Mouse (Mus musculus): ENCODE results near the gene Plce1. TPM values are rescaled to one million over a fixed set of nuclear protein-coding genes. Genes with fewer than 3 reads are reported as not detected.

Plce1 gene
- total and polyA plus RNA-seq, 2 experiments from 2014 or later = 3.0 to 19.5 TPM

GRCm38 (mm10) chr19:38507251-38507965, 26.5 kb downstream of the Plce1 start:
- peak; percentile 48 for DNase-seq (ENCODE audit: low spot score)
- no peak overlapping the region for H3K4me2 ChIP-seq (ENCODE audit: low read depth, low read length, poor library complexity, severe bottlenecking)
- H3K4me1 ChIP-seq (ENCODE audit: insufficient read depth, low read length) = no peaks in the 10 kb centered on the region
- no peaks in the 10 kb centered on the region for H3K27me3 ChIP-seq (ENCODE audit: insufficient read depth, low read length)
- ATAC-seq (ENCODE audit: low FRiP score) = peak; percentile 44; the same call in 1 of the 2 replicates
- no peak for TF ChIP-seq CTCF (IDR thresholded peaks at IDR 0.05)
- H3K36me3 ChIP-seq (ENCODE audit: insufficient read depth, low read length) = no peaks in the 10 kb centered on the region
- H3K4me3 ChIP-seq (ENCODE audit: low read depth, low read length) = no peak overlapping the region
- H3K27ac ChIP-seq (ENCODE audit: low read depth, low read length) = no peak overlapping the region
- 65% methylated on average over 12 of the region's 12 CpGs for WGBS
- no peaks in the 10 kb centered on the region for H3K9me3 ChIP-seq (ENCODE audit: low read length)
- no peak overlapping the region for H3K9ac ChIP-seq (replicated peaks; ENCODE audit: low read length, poor library complexity, severe bottlenecking)

DNA sequence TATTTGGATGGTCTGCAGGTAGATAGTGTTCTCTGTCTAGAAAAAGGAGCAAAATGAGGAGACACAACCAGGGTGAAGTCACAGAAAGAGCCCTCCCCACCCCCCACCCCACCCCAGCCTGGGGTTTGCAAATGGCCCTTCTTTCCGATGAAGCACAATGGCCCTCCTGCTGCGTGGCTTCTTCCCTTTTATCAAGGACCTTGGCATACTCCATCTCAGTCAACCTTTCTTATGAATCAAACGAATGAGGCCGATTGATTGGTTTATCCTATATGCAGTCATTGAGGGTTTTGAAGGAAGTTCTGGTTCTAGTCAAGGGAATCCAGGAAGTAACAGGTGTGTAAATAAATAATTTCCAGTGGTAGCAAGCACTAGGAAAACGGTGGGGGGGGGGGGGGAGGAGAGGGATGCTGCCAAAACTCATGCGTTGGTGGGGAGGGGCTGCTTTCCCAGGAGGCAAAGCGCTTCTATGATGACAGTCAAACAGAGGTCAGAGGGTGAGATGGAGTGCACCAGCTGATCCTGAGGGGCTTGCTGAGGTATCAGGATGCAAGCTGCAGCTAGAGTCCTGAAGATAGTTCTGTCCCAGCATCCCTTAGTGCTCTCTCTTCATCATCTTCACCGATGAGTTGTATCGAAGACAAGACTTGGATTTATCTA, 27.2 kb downstream of the Plce1 start:
- H3K27ac ChIP-seq (ENCODE audit: low read depth, low read length) = no peak overlapping the region

GRCm38 (mm10) chr19:38514417-38515184, 33.7 kb downstream of the Plce1 start:
- no peak for DNase-seq (ENCODE audit: low spot score)
- no peak for TF ChIP-seq CTCF (IDR thresholded peaks at IDR 0.05)
- 97% methylated on average over 4 of the region's 5 CpGs for WGBS
- no peak overlapping the region for H3K9ac ChIP-seq (replicated peaks; ENCODE audit: low read length, poor library complexity, severe bottlenecking)
- no peak overlapping the region for H3K4me2 ChIP-seq (ENCODE audit: low read depth, low read length, poor library complexity, severe bottlenecking)
- no peaks in the 10 kb centered on the region for H3K36me3 ChIP-seq (ENCODE audit: insufficient read depth, low read length)
- no peak overlapping the region for H3K4me3 ChIP-seq (ENCODE audit: low read depth, low read length)
- no peaks in the 10 kb centered on the region for H3K4me1 ChIP-seq (ENCODE audit: insufficient read depth, low read length)
- no peak for ATAC-seq (ENCODE audit: low FRiP score)
- H3K9me3 ChIP-seq (ENCODE audit: low read length) = no peaks in the 10 kb centered on the region
- no peak overlapping the region for H3K27ac ChIP-seq (ENCODE audit: low read depth, low read length)
- H3K27me3 ChIP-seq (ENCODE audit: insufficient read depth, low read length) = no peaks in the 10 kb centered on the region

More for the DNA sequence above, 27.2 kb downstream of the Plce1 start:
- Histone ChIP-seq H3K4me1 (ENCODE audit: insufficient read depth, low read length) (no peaks in the 10 kb centered on the region), H3K27me3 (ENCODE audit: insufficient read depth, low read length) (no peaks in the 10 kb centered on the region), H3K9ac (replicated peaks; ENCODE audit: low read length, poor library complexity, severe bottlenecking) (no peak overlapping the region), H3K4me2 (ENCODE audit: low read depth, low read length, poor library complexity, severe bottlenecking) (no peak overlapping the region), H3K4me3 (ENCODE audit: low read depth, low read length) (no peak overlapping the region), H3K36me3 (ENCODE audit: insufficient read depth, low read length) (no peaks in the 10 kb centered on the region), H3K9me3 (ENCODE audit: low read length) (no peaks in the 10 kb centered on the region)
- DNase-seq (ENCODE audit: low spot score) (no peak), ATAC-seq (ENCODE audit: low FRiP score) (no peak)
- TF ChIP-seq CTCF (IDR thresholded peaks at IDR 0.05) = no peak
- 74% methylated on average over 9 of the region's 9 CpGs for WGBS

- Histone ChIP-seq H3K4me1 (ENCODE audit: insufficient read depth, low read length) (no peaks in the 10 kb centered on the region), H3K9me3 (ENCODE audit: low read length) (peaks cover 10% of the 10 kb centered on the region), H3K4me2 (ENCODE audit: low read depth, low read length, poor library complexity, severe bottlenecking) (no peak overlapping the region), H3K27me3 (ENCODE audit: insufficient read depth, low read length) (no peaks in the 10 kb centered on the region), H3K27ac (ENCODE audit: low read depth, low read length) (no peak overlapping the region), H3K4me3 (ENCODE audit: low read depth, low read length) (no peak overlapping the region), H3K36me3 (ENCODE audit: insufficient read depth, low read length) (no peaks in the 10 kb centered on the region), H3K9ac (replicated peaks; ENCODE audit: low read length, poor library complexity, severe bottlenecking) (no peak overlapping the region)
- ATAC-seq (ENCODE audit: low FRiP score) = no peak
- no peak for DNase-seq (ENCODE audit: low spot score)
- 13% methylated on average over 3 of the region's 3 CpGs for WGBS
- no peak for TF ChIP-seq CTCF (IDR thresholded peaks at IDR 0.05)
These were observed 45.9 kb downstream of the Plce1 start for GRCm38 (mm10) chr19:38526855-38527254.

- no peak overlapping the region for H3K9ac ChIP-seq (replicated peaks; ENCODE audit: low read length, poor library complexity, severe bottlenecking)
- peaks cover 10% of the 10 kb centered on the region for H3K9me3 ChIP-seq (ENCODE audit: low read length)
- no peak overlapping the region for H3K27ac ChIP-seq (ENCODE audit: low read depth, low read length)
- DNase-seq (ENCODE audit: low spot score) (no peak), ATAC-seq (ENCODE audit: low FRiP score) (no peak)
- WGBS = 56% methylated on average over 3 of the region's 3 CpGs
- no peak overlapping the region for H3K4me2 ChIP-seq (ENCODE audit: low read depth, low read length, poor library complexity, severe bottlenecking)
- H3K4me1 ChIP-seq (ENCODE audit: insufficient read depth, low read length) = no peaks in the 10 kb centered on the region
- H3K4me3 ChIP-seq (ENCODE audit: low read depth, low read length) = no peak overlapping the region
- no peaks in the 10 kb centered on the region for H3K27me3 ChIP-seq (ENCODE audit: insufficient read depth, low read length)
- H3K36me3 ChIP-seq (ENCODE audit: insufficient read depth, low read length) = no peaks in the 10 kb centered on the region
- TF ChIP-seq CTCF (IDR thresholded peaks at IDR 0.05) = no peak
These were observed 46.6 kb downstream of the Plce1 start for GRCm38 (mm10) chr19:38527475-38527874.
